Mouse (Mus musculus): ENCODE measurements around the gene Asic2.

DNA sequence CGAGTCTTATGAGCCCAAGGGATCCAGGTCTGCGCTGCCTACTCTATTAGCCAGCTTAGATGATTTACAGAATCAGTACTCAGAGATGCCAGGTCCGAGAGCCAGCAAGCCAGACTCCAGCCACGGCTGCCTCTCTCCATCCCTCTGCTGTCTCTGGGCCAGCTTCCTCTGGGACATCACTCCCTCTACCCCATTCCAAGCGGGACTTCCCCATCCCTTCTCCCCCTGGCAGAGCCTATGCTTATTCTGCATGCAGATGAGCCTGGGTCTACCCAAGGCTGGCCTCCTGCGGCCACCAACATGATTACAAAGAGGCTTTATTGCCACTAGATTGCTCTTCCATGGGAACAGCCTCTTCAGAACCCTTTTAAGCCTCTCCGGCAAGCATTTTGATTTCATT is 850.2 kb downstream of the Asic2 start:
- TF ChIP-seq CTCF (IDR thresholded peaks at IDR 0.05; ENCODE audit: control insufficient read depth, insufficient read depth, low read length) (no peak), POLR2A (IDR thresholded peaks at IDR 0.05; ENCODE audit: borderline replicate concordance, control insufficient read depth, low read depth, low read length) (no peak)
